In the genomic region with DNA sequence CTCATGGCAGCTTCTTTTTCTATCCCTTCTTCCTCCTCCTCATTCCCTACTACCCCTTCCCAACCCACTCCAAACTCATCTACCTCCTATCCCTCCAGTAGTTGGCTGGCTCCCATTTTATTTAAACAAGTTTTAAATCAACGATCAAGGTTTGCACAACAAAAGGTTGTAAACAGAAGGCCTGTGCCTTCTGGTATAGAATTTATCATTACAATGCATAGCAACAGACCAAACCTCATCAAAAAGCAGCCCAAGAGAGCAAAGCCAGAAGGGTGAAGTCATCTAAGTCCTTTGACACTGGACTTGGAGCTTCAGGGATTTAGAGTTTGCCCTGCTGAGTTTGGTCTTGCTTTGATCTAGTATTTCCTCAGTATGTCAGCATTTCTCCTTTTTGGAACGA, we compare ENCODE assay signal across 26 mouse cellular contexts.
"Had no signal": no experiment of that assay in that cellular context is flagged by ENCODE, and none has a peak within 500 bp of the region (broad histone marks: within the 10 kb centered on the region; RNA-seq: fewer than 3 reads in every experiment).

No protein-coding gene starts in this region.

- H3K9ac ChIP-seq: heart, embryonic 13.5 days; heart, embryonic 15.5 days; hindbrain, embryonic 12.5 days; hindbrain, embryonic 14.5 days; kidney, embryonic 15.5 days; limb, embryonic 12.5 days; liver, embryonic 12.5 days; liver, embryonic 14.5 days had no signal

- ATAC-seq: hindbrain, postnatal 0 days; intestine, embryonic 16.5 days; liver, embryonic 12.5 days had no signal

- H3K27ac ChIP-seq: heart, adult 2 months; heart, embryonic 13.5 days; heart, embryonic 15.5 days; hindbrain, embryonic 10.5 days; hindbrain, embryonic 12.5 days; hindbrain, embryonic 14.5 days; hindbrain, postnatal 0 days; kidney, embryonic 15.5 days; kidney, postnatal 0 days; layer of hippocampus, adult 2 months; left cerebral cortex, adult 2 months; limb, embryonic 10.5 days; limb, embryonic 12.5 days; liver, embryonic 12.5 days; liver, embryonic 14.5 days had no signal

- H3K27me3 ChIP-seq: heart, embryonic 13.5 days; heart, embryonic 15.5 days; hindbrain, embryonic 12.5 days; kidney, embryonic 15.5 days; limb, embryonic 12.5 days; liver, embryonic 12.5 days had no signal

- H3K4me1 ChIP-seq: heart, embryonic 13.5 days; heart, embryonic 15.5 days; hindbrain, embryonic 10.5 days; hindbrain, embryonic 12.5 days; kidney, embryonic 15.5 days; limb, embryonic 10.5 days; limb, embryonic 12.5 days; liver, embryonic 12.5 days had no signal

- DNase-seq: gastrocnemius, postnatal 14 days; gastrocnemius, postnatal 36 days; heart, adult 11 months; heart, adult 2 months; heart, postnatal 4 days; kidney, adult 11 months; kidney, adult 2 months; kidney, adult 9 months; kidney, postnatal 14 days; kidney, postnatal 4 days had no signal

- H3K4me2 ChIP-seq: heart, embryonic 11.5 days; heart, embryonic 13.5 days; heart, embryonic 15.5 days; hindbrain, embryonic 12.5 days; hindbrain, embryonic 14.5 days; kidney, embryonic 15.5 days; limb, embryonic 12.5 days; liver, embryonic 12.5 days had no signal

- H3K9me3 ChIP-seq: heart, embryonic 13.5 days; heart, embryonic 15.5 days; hindbrain, embryonic 10.5 days; hindbrain, embryonic 12.5 days; kidney, embryonic 15.5 days; limb, embryonic 10.5 days; limb, embryonic 12.5 days; liver, embryonic 12.5 days had no signal

- H3K36me3 ChIP-seq: hindbrain, embryonic 10.5 days; hindbrain, embryonic 12.5 days; kidney, embryonic 15.5 days; limb, embryonic 10.5 days; limb, embryonic 12.5 days had no signal

- H3K4me3 ChIP-seq: heart, adult 2 months; heart, embryonic 13.5 days; heart, embryonic 15.5 days; hindbrain, embryonic 10.5 days; hindbrain, embryonic 12.5 days; kidney, embryonic 15.5 days; layer of hippocampus, adult 2 months; left cerebral cortex, adult 2 months; limb, embryonic 10.5 days; limb, embryonic 12.5 days; liver, embryonic 12.5 days had no signal
